Mouse (Mus musculus) hindbrain, postnatal 0 days (tissue): ENCODE data around the gene Acvr1. TPM values are rescaled to one million over a fixed set of nuclear protein-coding genes. Genes with fewer than 3 reads are reported as not detected.

Experiments
- ATAC-seq: fragments of 200-750 bp; cut with Nextera tagmentation; 2 replicates; pipeline ENCODE4 v1.8.0; 2017; ENCODE audit warnings: mild to moderate bottlenecking, moderate TSS enrichment, moderate library complexity
- DNase-seq: peaks from one replicate; pipeline ENCODE4 v3.0.0-alpha.2; 2015; ENCODE audit warnings: low spot score
- H3K27ac ChIP-seq: fragments of 300-500 bp; sonication (generic); 2 replicates; pipeline ENCODE4 v1.5.1; 2014; ENCODE audit warnings: mild to moderate bottlenecking
- H3K27me3 ChIP-seq: fragments of 300-500 bp; sonication (generic); 2 replicates; pipeline ENCODE4 v1.6.1; 2014; ENCODE audit warnings: low read length, mixed read lengths; ENCODE audit not compliant: insufficient read depth
- H3K36me3 ChIP-seq: fragments of 300-500 bp; sonication (generic); 2 replicates; pipeline ENCODE4 v1.6.1; 2014; ENCODE audit warnings: low read length, mixed read lengths; ENCODE audit not compliant: insufficient read depth
- H3K4me1 ChIP-seq: fragments of 300-500 bp; sonication (generic); 2 replicates; pipeline ENCODE4 v1.6.1; 2014; ENCODE audit warnings: antibody characterized with exemption, low read length, mixed read lengths; ENCODE audit not compliant: insufficient read depth
- H3K4me2 ChIP-seq: fragments of 300-500 bp; sonication (generic); 2 replicates; pipeline ENCODE4 v1.6.1; 2014; ENCODE audit warnings: low read depth, mild to moderate bottlenecking, low read length, moderate library complexity, mixed read lengths
- H3K4me3 ChIP-seq: fragments of 300-500 bp; sonication (generic); 2 replicates; pipeline ENCODE4 v1.5.1; 2014; ENCODE audit warnings: low read length
- H3K9ac ChIP-seq: fragments of 300-500 bp; sonication (generic); replicated peaks from 2 replicates; pipeline ENCODE4 v1.6.1; 2014; ENCODE audit warnings: mild to moderate bottlenecking, low read length, moderate library complexity, mixed read lengths
- H3K9me3 ChIP-seq: fragments of 300-500 bp; sonication (generic); 2 replicates; pipeline ENCODE4 v1.6.1; 2016; ENCODE audit warnings: low read length, mixed read lengths
- CTCF ChIP-seq: IDR thresholded peaks from 2 replicates; pipeline ENCODE4 v1.5.1; 2016; ENCODE audit warnings: antibody characterized with exemption, control low read depth, low read depth
- WGBS: fragments of 180-500 bp; shearing (Covaris S2); extraction: QIAGEN DNeasy Blood & Tissue Kit; methylation state at CpG from one replicate; pipeline ENCODE4 v1.1.7; 2014; 5-methylcytosine and 5-hydroxymethylcytosine counted together
- polyA plus RNA-seq: library from polyadenylated mRNA; unstranded; fragments of >200 nt; fragmentation: Nextera tagmentation; extraction: Ambion mirVana; gene quantifications from 2 replicates; pipeline ENCODE4 v1.2.1, GENCODE M21; 2015
- total RNA-seq: library from RNA; depleted of rRNA; stranded (reverse); fragments of >200 nt; gene quantifications from 2 replicates; pipeline ENCODE4 v1.2.3, GENCODE M21; 2014

Acvr1 gene
- total and polyA plus RNA-seq, 2 experiments from 2014 or later, result 4.9 to 12.5 TPM

DNA sequence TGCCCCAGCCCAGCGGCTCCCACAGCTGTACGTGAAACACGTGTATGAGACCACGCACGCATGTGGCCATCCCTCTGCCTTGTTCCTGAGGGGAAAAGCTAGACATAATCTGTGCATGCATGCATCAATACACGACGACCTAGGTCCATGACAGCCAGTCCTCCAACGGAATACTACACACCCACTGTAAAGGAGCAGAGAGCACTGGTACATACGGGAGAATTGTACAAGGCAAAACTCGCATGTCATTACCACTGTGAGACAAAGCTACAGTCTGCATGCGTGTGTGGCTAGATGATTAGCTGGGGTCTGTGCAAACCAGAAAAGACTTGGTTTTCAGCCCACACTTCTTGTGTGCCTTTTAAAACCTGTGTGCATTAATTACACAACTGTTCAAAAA, 52.5 kb downstream of the Acvr1 start:
- no peak for TF ChIP-seq CTCF
- H3K9me3 ChIP-seq, result no peaks in the 10 kb centered on the region
- H3K27me3 ChIP-seq, result no peaks in the 10 kb centered on the region
- no peak for ATAC-seq
- H3K4me1 ChIP-seq, result no peaks in the 10 kb centered on the region
- H3K9ac ChIP-seq, result no peak overlapping the region
- H3K4me2 ChIP-seq, result no peak overlapping the region
- WGBS, result 94% methylated on average over 11 of the region's 11 CpGs
- H3K27ac ChIP-seq, result no peak overlapping the region
- no peaks in the 10 kb centered on the region for H3K36me3 ChIP-seq
- no peak overlapping the region for H3K4me3 ChIP-seq
- DNase-seq, result no peak

DNA sequence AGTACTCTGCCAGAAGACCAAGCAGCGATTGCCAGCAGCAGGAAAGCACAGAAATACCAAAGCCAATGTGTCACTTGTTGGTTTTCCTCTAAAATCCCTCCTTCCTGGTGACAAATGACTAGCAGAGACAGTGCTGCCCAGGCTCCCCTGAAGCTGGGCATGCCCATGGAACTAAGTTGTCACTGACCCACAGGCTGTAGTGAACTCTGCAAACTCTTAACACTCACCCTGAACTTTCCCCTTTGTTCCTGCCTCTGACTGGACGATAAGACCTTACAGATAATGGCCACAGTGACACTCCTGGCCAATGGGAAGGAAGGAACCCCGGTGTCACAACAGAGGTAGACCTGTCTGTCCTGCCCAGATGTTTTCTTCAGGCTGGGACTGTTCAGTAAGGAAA, 53.7 kb downstream of the Acvr1 start:
- Histone ChIP-seq H3K27me3 (no peaks in the 10 kb centered on the region), H3K27ac (no peak overlapping the region), H3K9ac (no peak overlapping the region), H3K4me1 (no peaks in the 10 kb centered on the region), H3K36me3 (no peaks in the 10 kb centered on the region), H3K4me2 (no peak overlapping the region), H3K9me3 (no peaks in the 10 kb centered on the region), H3K4me3 (no peak overlapping the region)
- TF ChIP-seq CTCF, result no peak
- DNase-seq (no peak), ATAC-seq (no peak)
- 76% methylated on average over 3 of the region's 3 CpGs for WGBS

DNA sequence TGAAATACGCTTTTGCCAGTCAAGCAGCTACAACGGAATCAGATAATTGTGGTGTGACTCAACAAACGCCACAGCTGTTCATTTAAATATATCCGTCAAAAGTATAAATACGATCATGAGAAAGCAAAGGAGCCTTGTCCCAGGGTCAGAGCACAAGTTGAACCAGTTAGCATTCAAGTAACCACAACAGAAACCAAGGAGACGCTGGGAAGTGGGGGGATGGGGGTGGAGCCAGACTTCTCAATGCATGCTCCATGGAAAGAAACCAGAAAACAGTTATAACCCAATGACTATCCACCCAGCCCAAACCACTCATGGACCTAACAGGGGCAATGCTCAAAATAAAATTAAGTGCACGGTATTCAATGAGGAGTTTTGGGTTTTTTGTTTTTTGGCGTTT, 56.8 kb downstream of the Acvr1 start:
- H3K36me3 ChIP-seq, result no peaks in the 10 kb centered on the region
- WGBS, result 67% methylated on average over 8 of the region's 8 CpGs

DNA sequence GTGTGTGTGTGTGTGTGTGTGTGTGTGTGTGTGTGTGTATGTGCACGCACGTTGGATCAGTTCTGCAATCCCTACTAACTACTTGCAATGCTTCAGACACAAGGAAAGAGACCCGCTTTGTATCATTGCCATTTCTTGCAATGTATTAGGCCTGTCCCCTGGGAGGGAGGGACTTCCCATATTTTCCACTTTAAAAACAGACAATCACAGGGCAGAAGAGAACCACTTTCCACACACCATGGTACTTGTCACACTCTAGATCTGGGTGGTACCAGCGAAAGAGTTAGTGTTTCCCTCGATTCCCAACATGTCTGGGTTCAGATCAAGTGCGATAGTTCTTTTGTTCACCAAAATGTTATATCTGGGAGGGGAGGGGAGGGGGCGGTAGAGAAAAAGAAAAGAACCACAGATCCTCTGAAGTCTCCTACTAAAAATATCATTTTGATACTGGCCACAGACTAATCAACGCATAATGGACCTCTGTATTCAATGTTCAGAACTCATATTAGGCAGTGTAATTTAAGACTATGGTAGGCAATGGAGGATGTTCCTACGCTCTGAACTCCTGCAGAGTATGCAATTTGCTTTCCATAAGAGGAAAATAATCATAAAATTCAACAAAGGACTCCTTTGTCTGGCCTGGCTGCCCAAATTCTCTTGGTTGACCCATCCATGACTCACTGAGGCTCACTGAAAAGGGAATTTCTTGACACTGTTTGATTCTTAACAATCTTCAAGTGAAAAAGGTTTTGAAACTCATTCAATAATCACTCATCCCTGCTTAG, 61.5 kb downstream of the Acvr1 start:
- TF ChIP-seq CTCF, result no peak
- no peak overlapping the region for H3K9ac ChIP-seq
- no peak overlapping the region for H3K4me3 ChIP-seq
- no peaks in the 10 kb centered on the region for H3K36me3 ChIP-seq
- H3K9me3 ChIP-seq, result no peaks in the 10 kb centered on the region
- no peak overlapping the region for H3K4me2 ChIP-seq
- DNase-seq (no peak), ATAC-seq (0 out of 2 replicates have a peak, but pooled peaks have one; percentile 27)
- WGBS, result 80% methylated on average over 9 of the region's 9 CpGs
- H3K27me3 ChIP-seq, result no peaks in the 10 kb centered on the region
- H3K4me1 ChIP-seq, result no peaks in the 10 kb centered on the region
- no peak overlapping the region for H3K27ac ChIP-seq

More for the DNA sequence above, 56.8 kb downstream of the Acvr1 start:
- DNase-seq, result no peak
- no peak overlapping the region for H3K9ac ChIP-seq
- H3K27me3 ChIP-seq, result no peaks in the 10 kb centered on the region
- H3K4me3 ChIP-seq, result no peak overlapping the region
- no peak overlapping the region for H3K4me2 ChIP-seq
- no peaks in the 10 kb centered on the region for H3K4me1 ChIP-seq
- no peak for ATAC-seq
- H3K27ac ChIP-seq, result no peak overlapping the region
- H3K9me3 ChIP-seq, result no peaks in the 10 kb centered on the region
- TF ChIP-seq CTCF, result no peak

DNA sequence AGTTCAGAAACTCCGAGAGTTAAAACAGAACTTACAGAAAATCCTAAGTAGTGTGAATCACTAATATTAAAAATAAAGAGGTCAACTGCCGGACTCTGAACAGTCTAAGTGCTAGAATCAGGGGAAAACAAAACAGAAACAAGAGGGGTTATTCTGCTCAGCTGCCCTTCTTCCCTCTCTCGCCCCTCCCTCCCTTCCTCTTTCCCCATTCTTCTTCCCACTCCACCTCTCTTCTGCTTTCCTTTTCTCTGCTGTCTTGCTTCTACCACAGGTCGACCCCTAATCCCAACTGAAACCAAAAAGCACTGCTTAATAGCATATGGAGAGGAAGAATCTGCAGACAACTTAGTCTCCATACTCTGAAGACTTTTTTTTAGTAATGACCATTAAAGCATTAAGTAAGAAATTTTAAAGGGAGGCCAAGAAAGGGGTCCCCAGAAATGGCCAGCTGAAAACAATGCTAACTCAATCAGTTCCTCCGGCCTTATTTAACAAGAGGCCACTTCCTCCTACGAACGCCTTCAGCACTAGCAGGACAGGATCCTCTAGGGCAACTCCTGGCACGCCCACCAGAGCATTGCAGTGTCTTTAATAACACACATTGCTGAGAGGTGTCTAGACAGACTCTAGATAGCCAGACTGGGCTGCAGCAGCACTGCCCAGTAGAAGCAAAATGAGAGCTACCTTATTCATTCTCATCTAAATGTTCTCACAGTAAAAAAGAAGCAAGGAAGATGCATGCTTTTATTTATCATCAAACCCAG, 70.1 kb downstream of the Acvr1 start:
- H3K9ac ChIP-seq, result no peak overlapping the region
- no peak for TF ChIP-seq CTCF
- H3K4me3 ChIP-seq, result no peak overlapping the region
- H3K4me1 ChIP-seq, result no peaks in the 10 kb centered on the region
- 82% methylated on average over 8 of the region's 8 CpGs for WGBS
- no peak overlapping the region for H3K4me2 ChIP-seq
- no peaks in the 10 kb centered on the region for H3K27me3 ChIP-seq
- no peak for DNase-seq
- no peak overlapping the region for H3K27ac ChIP-seq
- H3K9me3 ChIP-seq, result no peaks in the 10 kb centered on the region
- H3K36me3 ChIP-seq, result no peaks in the 10 kb centered on the region
- no peak for ATAC-seq

DNA sequence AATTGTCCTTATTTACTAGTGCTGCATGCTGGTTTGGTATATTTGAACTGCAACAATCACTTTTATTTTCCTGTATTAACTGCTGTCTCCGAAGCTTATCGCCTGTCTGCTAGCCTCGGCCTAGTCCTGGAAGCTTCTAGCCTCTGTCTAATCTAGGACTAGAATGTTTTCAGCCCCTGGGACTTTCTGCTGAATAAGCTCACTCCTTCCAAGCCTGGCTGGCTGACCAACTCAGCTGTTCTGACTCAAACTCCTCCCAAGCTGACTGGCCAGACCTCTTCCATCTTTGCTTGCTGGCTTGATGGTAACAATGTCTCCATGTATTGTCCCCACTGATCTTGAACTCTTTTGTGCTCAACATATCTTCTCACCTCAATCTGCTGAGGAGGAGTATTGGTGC, 71.7 kb downstream of the Acvr1 start:
- Histone ChIP-seq H3K4me1 (no peaks in the 10 kb centered on the region), H3K4me3 (no peak overlapping the region), H3K9ac (no peak overlapping the region), H3K36me3 (no peaks in the 10 kb centered on the region), H3K4me2 (no peak overlapping the region), H3K27ac (no peak overlapping the region), H3K27me3 (no peaks in the 10 kb centered on the region), H3K9me3 (no peaks in the 10 kb centered on the region)
- ATAC-seq (no peak), DNase-seq (no peak)
- TF ChIP-seq CTCF, result no peak
- WGBS, result 89% methylated on average over 3 of the region's 3 CpGs
